Mouse (Mus musculus) limb, embryonic 12.5 days (tissue): ENCODE measurements at regions not wholly inside any gene's neighbourhood (a gene's known extent, or its start where the extent isn't known, plus 50 kb on each side); places are given as distances from the start of the nearest gene placed in this dataset. TPM values are rescaled to one million over a fixed set of nuclear protein-coding genes. Genes with fewer than 3 reads are reported as not detected.

Source experiments
- microRNA-seq: library from miRNA; unstranded; fragments of <30 nt; microRNA quantifications from one replicate; pipeline ENCODE4, GENCODE M21; 2017

Small RNAs in the stretch of these regions (microRNA-seq; reads per million reads assigned to microRNA genes)
- gene Gm26042: not detected
